Comparison of ENCODE assay signal across 23 mouse cellular contexts in genomic region chr3:129641621-129642020, GRCm38 (mm10).
A peak's percentile ranks its signal among the peaks of the same experiment; 100 is the strongest.
DNase-seq lines count a peak whose midpoint lies in the region; ATAC-seq lines count a peak whose summit lies in the region.
"Had no signal": no experiment of that assay in that cellular context is flagged by ENCODE, and none has a peak within 500 bp of the region (broad histone marks: within the 10 kb centered on the region; RNA-seq: fewer than 3 reads in every experiment).

No protein-coding gene starts in this region.

- intact Hi-C loops in left cerebral cortex, postnatal 14 days (cut with DNase I) = loop anchor here (5.0 kb wide), 1 partner anchor 41 kb away; no protein-coding TSS in a partner anchor
- intact Hi-C loops in left cerebral cortex, postnatal 25 days (cut with DNase I) = loop anchor here (5.0 kb wide), 1 partner anchor 49 kb away; no protein-coding TSS in a partner anchor

- ATAC-seq in activated CD4-positive, CD25-positive, alpha-beta regulatory T cell, adult 4 months = peak; percentile 19
- ATAC-seq: forebrain, embryonic 13.5 days; hindbrain, postnatal 0 days; intestine, embryonic 15.5 days; lung, postnatal 0 days; midbrain, embryonic 15.5 days had no signal

- peak; percentile 19 for DNase-seq in cerebellum, adult 9-11 months
- DNase-seq in cerebellum, adult 11-12 months = no peak
- DNase-seq in left cerebral cortex, postnatal 14 days (ENCODE audit: low spot score in 2 of 2) = peak; percentile 40 to 43
- no peak for DNase-seq in left cerebral cortex, adult 11 months (ENCODE audit: low spot score)
- DNase-seq in left cerebral cortex, postnatal 25 days (ENCODE audit: low spot score in 2 of 2) = peak; percentile 35 to 68
- no peak for DNase-seq in gastrocnemius, postnatal 10 days
- DNase-seq: adrenal gland, adult 2 months; adrenal gland, postnatal 36 days; gastrocnemius, postnatal 36 days; heart, adult 18-20 months; heart, postnatal 36 days; kidney, adult 2 months; kidney, postnatal 36 days; layer of hippocampus, postnatal 36 days; liver, embryonic 13.5 days; lung, adult 18-20 months; retina, postnatal 1 day had no signal

Comparison
In these comparisons a context has a peak if more than half of its experiments do, and no peak if none do; other contexts are left out.
1. DNase-seq: peak in cerebellum, adult 9-11 months (single experiment), left cerebral cortex, postnatal 14 days (2 of 2) and left cerebral cortex, postnatal 25 days (2 of 2); none in cerebellum, adult 11-12 months (single experiment), left cerebral cortex, adult 11 months (single experiment) and gastrocnemius, postnatal 10 days (single experiment).